Mouse (Mus musculus) induced T-regulatory cell, adult 2 months (primary cell): ENCODE results near the gene Agpat4.

Experiments
- DNase-seq: peaks from one replicate; pipeline ENCODE4 v3.0.0-alpha.2; 2012; ENCODE audit warnings: low read depth

Gene Agpat4

DNA sequence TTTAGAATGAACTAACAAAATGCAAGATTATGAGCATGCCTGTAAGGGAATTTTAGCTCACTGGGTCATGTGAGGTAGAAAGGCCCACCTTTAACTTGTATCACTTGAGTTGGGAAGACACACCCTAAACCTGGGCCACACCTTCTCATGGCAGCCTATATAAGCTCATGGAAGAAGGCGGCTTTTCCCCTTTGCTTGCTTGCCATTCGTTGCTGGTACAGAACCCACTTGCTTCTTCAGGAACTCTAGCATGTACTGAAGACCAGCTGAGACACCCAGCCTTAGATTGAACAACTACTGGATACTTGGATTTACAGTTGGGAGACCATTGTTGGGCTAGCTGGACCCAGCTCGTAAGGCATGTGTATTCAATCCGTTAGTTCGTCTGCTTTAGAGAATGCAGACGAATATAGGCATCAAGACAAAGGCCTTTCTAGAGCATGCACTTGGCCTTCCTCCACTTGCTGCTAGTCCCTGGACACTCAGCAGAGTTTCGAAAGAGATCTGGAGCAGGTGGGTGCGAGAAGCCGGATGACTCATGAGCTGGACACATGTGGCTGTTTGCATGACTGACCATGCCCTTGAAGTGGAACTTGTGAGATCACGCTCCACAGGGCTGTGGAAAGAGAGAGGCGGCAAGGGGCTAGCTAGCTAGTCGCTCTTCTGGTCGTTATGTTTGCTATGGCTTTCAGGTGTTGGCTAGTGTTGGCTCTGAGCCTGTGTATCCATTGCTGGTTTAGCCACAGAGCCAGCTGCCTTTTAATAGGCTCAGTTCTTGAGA, 42.7 kb downstream of the Agpat4 start:
- DNase-seq = no peak

- no peak for DNase-seq
These were observed 43.4 kb downstream of the Agpat4 start for GRCm38 (mm10) chr17:12161877-12162276.

GRCm38 (mm10) chr17:12162824-12163223, 44.3 kb downstream of the Agpat4 start:
- peak; percentile 81 for DNase-seq

DNA sequence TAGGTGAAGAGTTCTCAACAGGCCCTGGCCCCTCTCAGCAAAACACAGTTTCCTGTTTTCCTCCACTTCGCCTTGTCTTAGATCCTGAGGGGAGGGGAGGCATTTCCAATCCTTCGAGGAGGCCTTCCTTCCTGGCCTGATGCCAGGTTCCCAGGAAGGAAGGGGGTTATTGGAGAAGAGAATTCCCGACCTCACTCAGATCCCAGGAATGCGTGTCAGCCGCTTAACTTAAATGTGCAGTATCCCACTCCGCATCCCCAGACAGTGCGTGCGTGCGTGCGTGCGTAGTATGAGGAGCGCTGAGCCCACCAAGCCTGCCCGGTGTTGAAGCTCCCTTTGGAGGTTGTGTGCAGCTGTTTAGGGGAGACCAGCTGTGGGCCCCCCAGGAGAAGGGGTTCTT, 44.9 kb downstream of the Agpat4 start:
- no peak for DNase-seq

DNA sequence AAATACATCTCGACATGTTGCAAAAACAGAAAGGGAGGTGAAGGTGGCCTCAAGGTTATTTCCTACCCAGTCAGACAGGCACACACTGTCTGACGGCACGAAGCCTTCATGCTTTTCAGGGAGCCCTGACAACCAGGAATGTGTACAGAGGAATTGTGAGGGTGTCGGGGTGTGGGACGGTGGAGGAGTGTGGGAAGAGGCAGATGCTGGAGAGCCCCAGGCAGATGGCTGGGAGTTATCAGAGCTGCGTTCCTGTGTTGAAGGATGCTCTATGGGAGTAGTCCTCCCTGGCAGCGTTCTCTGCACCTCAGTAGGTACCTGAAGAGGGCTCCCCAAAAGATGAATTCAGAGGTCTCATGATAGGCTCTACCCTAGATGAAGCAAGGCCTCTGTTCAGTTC, 45.4 kb downstream of the Agpat4 start:
- peak; percentile 60 for DNase-seq

DNA sequence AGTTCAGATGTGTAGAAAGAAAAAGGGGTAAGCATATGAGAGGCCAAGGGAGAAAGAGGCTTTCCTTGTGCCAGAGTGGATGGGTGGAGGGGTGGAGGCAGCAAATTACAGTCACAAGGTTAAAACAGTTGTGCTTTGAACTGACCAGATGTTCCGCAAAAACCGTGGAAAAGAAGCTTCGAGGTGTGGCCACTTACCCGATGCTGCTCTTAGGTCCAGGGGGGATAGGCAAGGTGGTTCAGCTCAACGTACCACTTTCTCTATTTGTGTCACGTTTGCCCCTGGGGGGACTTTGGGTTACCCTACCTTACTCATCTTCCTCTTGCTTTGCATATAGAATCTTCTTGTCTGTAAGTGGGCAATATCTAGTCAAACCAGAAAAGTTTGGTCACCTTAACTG, 46.0 kb downstream of the Agpat4 start:
- no peak for DNase-seq

GRCm38 (mm10) chr17:12165009-12165695, 46.6 kb downstream of the Agpat4 start:
- peak; percentile 88 for DNase-seq

DNA sequence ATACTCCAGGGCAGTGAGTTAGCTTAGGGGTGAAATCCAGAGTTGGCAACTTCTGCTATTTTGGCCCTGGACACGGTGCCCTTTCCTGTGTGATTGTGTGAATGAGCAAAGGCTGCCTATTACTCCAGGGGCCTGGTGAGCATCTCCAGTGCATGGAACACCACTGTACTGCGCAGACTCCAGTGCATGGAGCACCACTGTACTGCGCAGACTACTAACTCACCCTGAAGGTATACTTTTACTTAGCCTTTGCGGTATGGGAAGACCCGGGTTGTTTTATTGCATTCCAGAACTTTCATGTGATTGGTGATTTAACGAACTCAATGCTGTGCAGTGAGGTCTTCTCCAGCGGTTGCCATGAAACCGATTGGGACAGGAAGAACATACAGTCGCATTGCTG, 47.2 kb downstream of the Agpat4 start:
- no peak for DNase-seq

GRCm38 (mm10) chr17:12168536-12168935, 50.0 kb downstream of the Agpat4 start:
- no peak for DNase-seq

DNA sequence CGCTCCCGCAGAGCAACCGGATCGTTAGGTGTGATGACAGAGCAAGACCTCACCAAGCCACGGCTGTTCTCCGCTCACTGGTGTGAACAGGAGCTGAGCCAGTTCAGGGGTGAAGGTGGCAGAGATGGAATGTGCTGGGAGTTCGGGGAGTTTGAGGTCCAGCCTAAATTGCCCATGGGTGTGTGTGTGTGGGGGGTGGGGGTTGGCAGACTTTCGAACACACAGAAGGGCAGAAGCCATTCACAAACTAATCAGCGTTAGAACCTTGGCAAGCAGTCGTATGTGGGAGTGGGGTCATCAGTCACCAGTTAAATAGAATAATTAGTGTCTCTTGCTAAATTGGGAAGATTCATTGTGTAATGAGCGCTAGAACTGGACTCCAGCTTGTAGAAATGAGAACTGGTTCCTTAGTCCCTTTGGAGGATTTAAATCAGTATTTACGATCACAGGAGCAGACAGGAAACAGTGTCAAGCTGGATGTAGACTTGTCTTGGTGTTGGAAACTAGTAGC, 50.9 kb downstream of the Agpat4 start:
- no peak for DNase-seq

DNA sequence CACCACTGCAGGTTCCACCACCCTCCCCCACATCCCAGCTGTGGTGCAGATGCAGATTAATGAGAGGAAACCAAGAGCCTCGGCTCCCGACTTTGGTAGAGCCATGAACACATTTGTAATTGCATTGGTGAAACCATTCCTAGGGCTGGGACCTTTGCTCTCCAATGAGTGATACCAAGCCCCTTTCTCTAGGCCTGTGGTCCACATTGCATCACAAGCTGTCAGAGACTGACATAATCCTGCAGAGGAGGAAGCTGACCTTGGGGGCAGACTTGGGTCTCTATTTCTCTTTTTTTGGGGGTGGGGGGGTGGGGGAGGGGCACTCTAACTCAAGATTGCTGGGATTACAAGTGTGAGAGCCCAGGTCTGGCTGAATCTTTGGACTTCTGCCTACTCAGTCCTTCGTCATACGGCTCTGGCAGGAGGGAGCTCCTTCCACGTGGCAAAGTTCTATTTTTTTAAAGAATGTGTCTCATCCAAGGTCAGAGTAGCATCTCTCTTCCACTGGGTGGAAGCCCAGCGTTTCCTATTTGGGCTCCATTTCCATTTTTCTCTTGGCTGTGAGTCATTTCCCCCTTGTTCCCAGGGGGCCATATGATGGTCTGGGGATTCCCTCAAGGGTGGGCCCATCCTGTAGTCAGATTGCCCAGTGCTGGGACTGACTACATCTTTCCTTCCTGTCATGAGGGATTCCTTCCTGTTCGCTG, 52.4 kb downstream of the Agpat4 start:
- peak; percentile 54 for DNase-seq

GRCm38 (mm10) chr17:12171666-12172065, 53.2 kb downstream of the Agpat4 start:
- DNase-seq = no peak

- peak; percentile 46 for DNase-seq
These were observed 55.7 kb downstream of the Agpat4 start for GRCm38 (mm10) chr17:12174221-12174620.

- DNase-seq = peak; percentile 52
These were observed 56.4 kb downstream of the Agpat4 start for GRCm38 (mm10) chr17:12174896-12175295.

- DNase-seq = no peak
These were observed 57.1 kb downstream of the Agpat4 start for GRCm38 (mm10) chr17:12175626-12176025.

- DNase-seq = no peak
These were observed 60.8 kb downstream of the Agpat4 start for GRCm38 (mm10) chr17:12179339-12179738.

- DNase-seq = no peak
These were observed 61.3 kb downstream of the Agpat4 start for GRCm38 (mm10) chr17:12179766-12180165.

DNA sequence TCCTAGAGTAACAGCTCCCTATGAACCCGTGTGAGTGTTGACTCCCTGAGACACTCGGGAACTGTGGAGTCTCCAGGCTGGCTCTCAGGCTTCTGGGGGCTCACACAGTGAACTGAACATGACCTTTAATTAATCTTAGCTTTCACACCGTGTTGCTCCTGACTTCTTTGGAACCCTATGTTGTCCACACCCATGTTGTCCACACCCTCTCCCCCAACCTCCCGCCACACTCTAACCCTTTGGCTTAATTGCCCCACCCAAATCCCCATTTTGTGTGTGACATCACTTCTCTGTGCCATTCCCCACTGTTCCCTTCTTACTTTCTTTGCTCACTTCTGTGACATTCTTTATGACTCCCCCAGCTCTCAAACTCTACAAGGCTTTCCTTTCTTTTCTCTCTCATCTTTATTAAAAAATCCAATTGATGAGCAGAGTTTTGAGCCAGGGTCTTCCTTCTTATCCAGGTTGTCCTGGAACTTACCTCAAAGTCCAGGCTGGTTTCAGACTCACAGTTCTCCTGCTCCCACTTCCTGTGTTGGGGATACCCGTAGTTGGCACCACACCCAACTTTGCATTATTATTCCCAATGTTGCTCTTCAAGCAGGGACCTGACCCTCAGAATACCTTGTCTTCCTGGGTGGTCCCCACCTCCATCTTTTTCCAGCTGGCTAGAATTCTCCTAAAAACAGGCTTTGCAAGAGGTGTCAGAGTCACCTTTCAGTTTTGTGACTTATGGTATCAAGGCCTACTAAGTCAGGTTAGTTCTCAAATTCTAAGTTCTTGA, 64.4 kb downstream of the Agpat4 start:
- DNase-seq = no peak

- no peak for DNase-seq
These were observed 65.8 kb downstream of the Agpat4 start for GRCm38 (mm10) chr17:12184283-12184682.

DNA sequence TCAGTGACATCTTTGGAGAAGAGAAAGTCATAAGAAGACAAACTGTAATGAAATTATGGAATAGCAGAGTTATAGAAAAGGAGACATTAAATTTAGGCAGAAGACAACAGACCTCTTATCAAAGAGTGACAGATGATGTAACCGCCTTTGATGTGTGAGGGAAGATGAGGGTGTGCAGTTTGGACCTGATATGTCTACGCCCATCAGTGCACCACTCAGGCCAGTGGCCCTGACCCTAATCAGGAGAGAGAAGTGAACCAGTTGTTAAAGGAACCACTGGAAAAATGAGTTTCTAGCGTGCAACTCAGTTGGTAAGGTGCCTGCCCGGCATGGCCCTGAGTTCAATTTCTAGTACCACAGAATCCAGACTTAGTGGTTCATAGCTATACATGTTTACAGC, 67.4 kb downstream of the Agpat4 start:
- no peak for DNase-seq

DNA sequence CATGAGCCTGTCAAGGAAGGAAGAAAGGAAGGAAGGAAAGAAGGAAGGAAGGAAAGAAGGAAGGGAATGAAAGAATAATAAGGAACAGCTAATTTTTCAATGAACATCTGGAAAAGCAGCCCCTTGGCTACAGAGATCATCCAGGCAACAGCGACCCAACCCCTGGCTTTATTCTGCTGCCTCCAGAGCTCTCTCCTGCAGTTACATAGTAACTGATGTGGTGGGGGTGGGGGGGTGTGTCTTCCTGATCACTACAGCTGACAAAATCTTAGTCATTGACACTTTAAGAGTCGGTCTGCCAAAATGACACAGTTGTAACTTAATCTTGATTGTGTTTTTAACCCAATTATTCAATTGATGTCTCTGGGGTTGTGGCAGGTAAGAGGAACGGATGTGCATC, 67.8 kb downstream of the Agpat4 start:
- DNase-seq = no peak

GRCm38 (mm10) chr17:12187782-12188181, 69.3 kb downstream of the Agpat4 start:
- DNase-seq = no peak
